Mouse (Mus musculus): Measurements from ENCODE around the gene Dhrs4. TPM values are rescaled to one million over a fixed set of nuclear protein-coding genes. Genes with fewer than 3 reads are reported as not detected.

Dhrs4 gene
- total and polyA plus RNA-seq, 3 experiments, result 22.7 to 34.2 TPM; not detected in 1

DNA sequence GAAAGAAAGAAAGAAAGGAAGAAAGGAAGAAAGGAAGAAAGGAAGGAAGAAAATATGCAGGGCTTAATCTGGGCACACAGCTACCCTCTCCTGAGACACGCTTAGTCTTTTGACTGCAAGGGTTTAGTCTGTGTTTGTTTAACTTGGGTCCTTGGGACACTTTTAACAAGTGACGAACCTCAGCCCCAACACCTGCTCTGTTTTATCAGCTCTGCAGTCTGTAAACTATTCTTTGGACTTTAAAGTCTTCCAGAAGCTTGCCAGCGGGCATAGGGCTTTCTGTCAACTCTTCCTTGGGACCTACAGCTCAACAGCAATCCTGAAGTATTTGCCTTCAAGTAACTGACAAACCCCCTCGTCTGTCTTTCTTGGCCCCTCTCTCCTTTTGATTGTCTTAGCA is 16.8 kb upstream of the Dhrs4 start:
- no peak overlapping the region for H3K9ac ChIP-seq (ENCODE audit: control insufficient read depth, low read depth, low read length, poor library complexity, severe bottlenecking)
- no peak overlapping the region for H3K27ac ChIP-seq (ENCODE audit: control insufficient read depth, low read depth, low read length)
- H3K9me3 ChIP-seq (replicated peaks; ENCODE audit: insufficient read depth, low read length), result no peaks in the 10 kb centered on the region
- H3K4me3 ChIP-seq (ENCODE audit: control insufficient read depth in 1 of 2, insufficient read depth in 1 of 2, low read depth in 2 of 2, low read length in 2 of 2), result no peak overlapping the region
- no peak for DNase-seq (ENCODE audit: low read depth, low spot score)
- TF ChIP-seq TBP (IDR thresholded peaks at IDR 0.05; ENCODE audit: low read depth, low read length), result no peak
- no peak for TF ChIP-seq CHD2 (IDR thresholded peaks at IDR 0.05; ENCODE audit: low read length)
- no peak for TF ChIP-seq ZKSCAN1 (IDR thresholded peaks at IDR 0.05; ENCODE audit: low read depth, low read length)
- no peak for TF ChIP-seq CTCF (IDR thresholded peaks at IDR 0.05 in 2 of 3, conservative IDR thresholded peaks at IDR 0.05 in 1 of 3; ENCODE audit: control insufficient read depth in 1 of 3, insufficient read depth in 1 of 3, low read depth in 2 of 3, low read length in 3 of 3, poor library complexity in 1 of 3, severe bottlenecking in 1 of 3)
- TF ChIP-seq HCFC1 (IDR thresholded peaks at IDR 0.05; ENCODE audit: low read depth, low read length), result no peak
- TF ChIP-seq USF1 (IDR thresholded peaks at IDR 0.05; ENCODE audit: low read depth, low read length), result no peak
- no peak for TF ChIP-seq ELF1 (IDR thresholded peaks at IDR 0.05; ENCODE audit: low read depth, low read length)
- TF ChIP-seq CHD1 (IDR thresholded peaks at IDR 0.05; ENCODE audit: low read depth, low read length), result no peak
- TF ChIP-seq ZNF384 (IDR thresholded peaks at IDR 0.05; ENCODE audit: low read depth, low read length), result no peak
- TF ChIP-seq MEF2A (IDR thresholded peaks at IDR 0.05; ENCODE audit: extremely low read depth, insufficient replicate concordance, low read depth, low read length, poor library complexity, severe bottlenecking), result no peak
- TF ChIP-seq JUND (IDR thresholded peaks at IDR 0.05; ENCODE audit: low read depth, low read length), result no peak
- TF ChIP-seq MAFK (IDR thresholded peaks at IDR 0.05; ENCODE audit: borderline replicate concordance, low read depth, low read length), result no peak
- no peaks in the 10 kb centered on the region for H3K4me1 ChIP-seq (ENCODE audit: control insufficient read depth in 1 of 2, insufficient read depth in 2 of 2, low read length in 2 of 2)
- no peaks in the 10 kb centered on the region for H3K79me2 ChIP-seq (ENCODE audit: control insufficient read depth, insufficient read depth, low read length, poor library complexity)
- H3K27me3 ChIP-seq (ENCODE audit: control insufficient read depth in 1 of 2, insufficient read depth in 2 of 2, low read length in 2 of 2), result peaks cover 7 to 8% of the 10 kb centered on the region in 2 experiments
- no peaks in the 10 kb centered on the region for H3K36me3 ChIP-seq (ENCODE audit: control insufficient read depth in 1 of 2, insufficient read depth in 2 of 2, low read length in 2 of 2)

DNA sequence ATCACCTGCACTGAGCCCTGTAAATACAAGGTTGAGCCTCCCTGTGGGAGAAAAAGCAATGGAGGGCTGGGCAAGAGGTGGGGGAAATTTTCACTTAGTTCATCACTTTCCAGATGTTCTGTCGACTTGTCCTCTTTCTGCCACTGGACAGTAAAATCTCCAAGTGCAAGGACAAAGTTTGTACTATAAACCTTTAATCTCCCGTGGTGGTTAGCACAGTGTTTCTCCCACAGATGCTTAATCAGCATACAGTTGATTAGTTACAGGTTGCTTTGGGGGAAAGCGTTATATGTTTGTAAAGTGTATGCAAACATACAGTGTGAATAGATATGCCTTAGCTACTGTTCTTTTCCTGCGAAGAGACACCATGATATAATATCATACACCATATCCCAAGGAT is 12.1 kb upstream of the Dhrs4 start:
- no peak for TF ChIP-seq CHD2 (IDR thresholded peaks at IDR 0.05; ENCODE audit: low read length)
- no peak for TF ChIP-seq MYB (IDR thresholded peaks at IDR 0.05; ENCODE audit: low read depth, low read length)
- TF ChIP-seq ZC3H11A (IDR thresholded peaks at IDR 0.05; ENCODE audit: low read depth, low read length), result no peak
- TF ChIP-seq ETS1 (IDR thresholded peaks at IDR 0.05; ENCODE audit: low read depth, low read length), result no peak
- TF ChIP-seq EP300 (IDR thresholded peaks at IDR 0.05; ENCODE audit: low read depth in 1 of 2, low read length in 2 of 2), result no peak
- TF ChIP-seq MXI1 (IDR thresholded peaks at IDR 0.05; ENCODE audit: low read depth, low read length), result no peak
- TF ChIP-seq USF2 (IDR thresholded peaks at IDR 0.05; ENCODE audit: borderline replicate concordance in 1 of 2, insufficient read depth in 1 of 2, low read depth in 1 of 2, low read length in 2 of 2), result no peak
- TF ChIP-seq POLR2AphosphoS5 (IDR thresholded peaks at IDR 0.05; ENCODE audit: borderline replicate concordance, low read depth, low read length), result no peak
- no peak for TF ChIP-seq MEF2A (IDR thresholded peaks at IDR 0.05; ENCODE audit: extremely low read depth, insufficient replicate concordance, low read depth, low read length, poor library complexity, severe bottlenecking)
- TF ChIP-seq TCF12 (IDR thresholded peaks at IDR 0.05; ENCODE audit: low read depth, low read length), result no peak
- TF ChIP-seq GATA1 (IDR thresholded peaks at IDR 0.05; ENCODE audit: low read depth, low read length), result no peak
- TF ChIP-seq USF1 (IDR thresholded peaks at IDR 0.05; ENCODE audit: low read depth, low read length), result no peak
- no peak for TF ChIP-seq POLR2AphosphoS2 (IDR thresholded peaks at IDR 0.05; ENCODE audit: low read length)
- TF ChIP-seq SMC3 (IDR thresholded peaks at IDR 0.05; ENCODE audit: low read depth, low read length), result no peak
- TF ChIP-seq CHD1 (IDR thresholded peaks at IDR 0.05; ENCODE audit: low read depth, low read length), result no peak
- TF ChIP-seq MAX (IDR thresholded peaks at IDR 0.05; ENCODE audit: low read length), result no peak
- no peak for TF ChIP-seq SIN3A (IDR thresholded peaks at IDR 0.05; ENCODE audit: low read length)
- no peak for TF ChIP-seq POLR2A (IDR thresholded peaks at IDR 0.05; ENCODE audit: control insufficient read depth in 1 of 2, insufficient read depth in 1 of 2, low read depth in 1 of 2, low read length in 2 of 2, poor library complexity in 1 of 2)
- no peak for TF ChIP-seq RAD21 (IDR thresholded peaks at IDR 0.05; ENCODE audit: low read depth, low read length)
- no peak for TF ChIP-seq UBTF (IDR thresholded peaks at IDR 0.05; ENCODE audit: borderline replicate concordance, insufficient read depth, low read depth, low read length)
- H3K27ac ChIP-seq (ENCODE audit: control insufficient read depth, low read depth, low read length), result no peak overlapping the region
- no peaks in the 10 kb centered on the region for H3K4me1 ChIP-seq (ENCODE audit: control insufficient read depth in 1 of 2, insufficient read depth in 2 of 2, low read length in 2 of 2)
- H3K4me3 ChIP-seq (ENCODE audit: control insufficient read depth in 1 of 2, insufficient read depth in 1 of 2, low read depth in 2 of 2, low read length in 2 of 2), result no peak overlapping the region
- H3K36me3 ChIP-seq (ENCODE audit: control insufficient read depth in 1 of 2, insufficient read depth in 2 of 2, low read length in 2 of 2), result no peaks in the 10 kb centered on the region
- no peaks in the 10 kb centered on the region for H3K9me3 ChIP-seq (replicated peaks; ENCODE audit: insufficient read depth, low read length)
- H3K9ac ChIP-seq (ENCODE audit: control insufficient read depth, low read depth, low read length, poor library complexity, severe bottlenecking), result no peak overlapping the region
- H3K79me2 ChIP-seq (ENCODE audit: control insufficient read depth, insufficient read depth, low read length, poor library complexity), result no peaks in the 10 kb centered on the region
- H3K27me3 ChIP-seq (ENCODE audit: control insufficient read depth in 1 of 2, insufficient read depth in 2 of 2, low read length in 2 of 2), result peaks cover 23 to 30% of the 10 kb centered on the region in 2 experiments
- no peak for DNase-seq (ENCODE audit: low read depth, low spot score)

All from MEL (cell line).